Mouse (Mus musculus): ENCODE measurements at regions not wholly inside any gene's neighbourhood (a gene's known extent, or its start where the extent isn't known, plus 50 kb on each side); places are given as distances from the start of the nearest gene placed in this dataset.

DNA sequence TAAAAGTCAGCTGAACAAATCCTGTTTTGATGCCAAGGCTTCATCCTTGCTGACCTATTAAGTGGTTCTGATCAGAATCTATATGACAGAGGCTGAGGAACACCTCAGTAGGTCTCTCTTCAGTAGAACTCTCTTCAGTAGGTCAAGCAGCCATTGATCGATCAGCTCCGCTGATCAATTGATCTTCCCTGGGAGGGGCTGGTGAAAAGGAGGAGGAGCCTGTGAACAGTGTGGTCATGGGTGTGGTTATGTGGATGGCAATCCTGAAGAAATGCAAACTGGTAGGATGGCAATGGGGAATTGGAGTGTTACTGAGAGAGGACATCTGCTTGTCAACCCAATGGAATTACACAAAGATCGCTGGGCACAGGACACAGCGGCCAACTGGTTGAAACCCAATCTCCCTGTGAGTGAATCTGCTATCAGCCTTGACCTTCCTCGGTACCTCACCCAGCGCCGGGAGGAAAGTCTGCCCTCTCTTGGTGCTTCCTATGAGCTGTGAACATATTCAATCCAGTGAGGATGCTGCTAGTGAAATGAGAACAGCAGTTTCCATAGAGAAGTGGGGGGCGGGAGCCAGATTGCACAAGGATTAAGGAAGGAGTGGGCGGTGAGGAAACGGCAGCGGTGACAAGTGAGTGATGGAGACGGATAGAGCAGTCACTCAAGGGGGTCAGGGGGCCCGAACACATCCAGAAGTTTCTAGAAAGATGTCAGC lies 213.9 kb downstream of the 3100002H09Rik start:
- TF ChIP-seq HCFC1 (IDR thresholded peaks at IDR 0.05; ENCODE audit: low read depth, low read length) (no peak), MAZ (IDR thresholded peaks at IDR 0.05; ENCODE audit: low read depth, low read length) (no peak), USF1 (IDR thresholded peaks at IDR 0.05; ENCODE audit: low read depth, low read length) (no peak), POLR2A (IDR thresholded peaks at IDR 0.05; ENCODE audit: control insufficient read depth in 1 of 2, insufficient read depth in 1 of 2, low read depth in 1 of 2, low read length in 2 of 2, poor library complexity in 1 of 2) (no peak), CHD2 (IDR thresholded peaks at IDR 0.05; ENCODE audit: low read length) (no peak), EP300 (IDR thresholded peaks at IDR 0.05; ENCODE audit: low read depth in 1 of 2, low read length in 2 of 2) (no peak), SMC3 (IDR thresholded peaks at IDR 0.05; ENCODE audit: low read depth, low read length) (no peak), CTCF (IDR thresholded peaks at IDR 0.05 in 2 of 3, conservative IDR thresholded peaks at IDR 0.05 in 1 of 3; ENCODE audit: control insufficient read depth in 1 of 3, insufficient read depth in 1 of 3, low read depth in 2 of 3, low read length in 3 of 3, poor library complexity in 1 of 3, severe bottlenecking in 1 of 3) (no peak), NELFE (IDR thresholded peaks at IDR 0.05; ENCODE audit: low read depth, low read length) (no peak), MAFK (IDR thresholded peaks at IDR 0.05; ENCODE audit: borderline replicate concordance, low read depth, low read length) (no peak), MYC (IDR thresholded peaks at IDR 0.05; ENCODE audit: low read depth, low read length) (no peak)
